Mouse (Mus musculus) intestine, embryonic 15.5 days (tissue): Measurements from ENCODE around the gene Wnt3a. TPM values are rescaled to one million over a fixed set of nuclear protein-coding genes. Genes with fewer than 3 reads are reported as not detected.
A peak's percentile ranks its signal among the peaks of the same experiment; 100 is the strongest.

Experiments used
- ATAC-seq: fragments of 200-750 bp; cut with Nextera tagmentation; 2 replicates; pipeline ENCODE4 v1.8.0; 2017; ENCODE audit warnings: moderate TSS enrichment, moderate library complexity
- H3K27ac ChIP-seq: fragments of 300-500 bp; sonication (generic); 2 replicates; pipeline ENCODE4 v1.5.1; 2015; ENCODE audit warnings: mild to moderate bottlenecking, inconsistent platforms
- H3K27me3 ChIP-seq: fragments of 300-500 bp; sonication (generic); replicated peaks from 2 replicates; pipeline ENCODE4 v1.6.1; 2015; ENCODE audit warnings: inconsistent platforms
- H3K36me3 ChIP-seq: fragments of 300-500 bp; sonication (generic); 2 replicates; pipeline ENCODE4 v1.6.1; 2015; ENCODE audit warnings: inconsistent platforms
- H3K4me1 ChIP-seq: fragments of 300-500 bp; sonication (generic); replicated peaks from 2 replicates; pipeline ENCODE4 v1.6.1; 2015; ENCODE audit warnings: inconsistent platforms
- H3K4me2 ChIP-seq: fragments of 300-500 bp; sonication (generic); replicated peaks from 2 replicates; pipeline ENCODE4 v1.6.1; 2015; ENCODE audit warnings: mild to moderate bottlenecking, inconsistent platforms
- H3K4me3 ChIP-seq: fragments of 300-500 bp; sonication (generic); replicated peaks from 2 replicates; pipeline ENCODE4 v1.5.1; 2015; ENCODE audit warnings: inconsistent platforms
- H3K9ac ChIP-seq: fragments of 300-500 bp; sonication (generic); 2 replicates; pipeline ENCODE4 v1.6.1; 2015; ENCODE audit warnings: inconsistent platforms
- H3K9me3 ChIP-seq: fragments of 300-500 bp; sonication (generic); 2 replicates; pipeline ENCODE4 v1.6.1; 2016; ENCODE audit warnings: inconsistent platforms
- WGBS: fragments of 180-500 bp; shearing (Covaris S2); methylation state at CpG from one replicate; pipeline ENCODE4 v1.1.7; 2015; 5-methylcytosine and 5-hydroxymethylcytosine counted together
- polyA plus RNA-seq: library from polyadenylated mRNA; unstranded; fragments of >200 nt; fragmentation: Nextera tagmentation; extraction: Ambion mirVana; gene quantifications from 2 replicates; pipeline ENCODE4 v1.2.1, GENCODE M21; 2015

Gene Wnt3a
- polyA plus RNA-seq, 1 experiment from 2014 or later: not detected

DNA sequence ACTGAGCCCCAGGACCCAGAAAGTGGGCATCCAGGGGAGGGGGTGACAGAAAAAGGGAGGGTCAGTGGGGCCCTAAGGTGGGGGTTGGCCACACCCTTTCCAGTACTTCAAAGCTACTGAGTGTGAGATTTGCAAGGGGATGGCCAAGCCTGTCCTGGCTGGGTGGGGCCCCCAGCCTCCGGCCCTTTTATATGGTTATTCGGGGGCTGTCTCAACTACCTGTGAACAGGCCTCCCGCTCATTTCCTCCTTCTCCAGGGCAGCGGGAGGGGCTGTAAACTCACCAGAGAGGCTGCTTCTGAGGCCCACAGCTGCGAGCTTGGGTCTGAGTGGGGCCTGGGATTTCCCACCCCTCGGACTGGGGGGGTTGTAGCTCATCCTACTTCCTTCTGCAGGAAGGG, 46.7 kb downstream of the Wnt3a start:
- Histone ChIP-seq H3K36me3 (no peaks in the 10 kb centered on the region), H3K27me3 (0 out of 2 replicates have a peak, but pooled peaks cover 3% of the 10 kb centered on the region), H3K4me2 (no peak overlapping the region), H3K4me1 (no peaks in the 10 kb centered on the region), H3K4me3 (no peak overlapping the region), H3K9ac (no peak overlapping the region), H3K9me3 (no peaks in the 10 kb centered on the region), H3K27ac (no peak overlapping the region)
- WGBS: 12% methylated on average over 6 of the region's 6 CpGs
- no peak for ATAC-seq

- no peak for ATAC-seq
- Histone ChIP-seq H3K4me1 (no peaks in the 10 kb centered on the region), H3K36me3 (no peaks in the 10 kb centered on the region)
Measured at GRCm38 (mm10) chr11:59241841-59242240, 48.7 kb downstream of the Wnt3a start.

DNA sequence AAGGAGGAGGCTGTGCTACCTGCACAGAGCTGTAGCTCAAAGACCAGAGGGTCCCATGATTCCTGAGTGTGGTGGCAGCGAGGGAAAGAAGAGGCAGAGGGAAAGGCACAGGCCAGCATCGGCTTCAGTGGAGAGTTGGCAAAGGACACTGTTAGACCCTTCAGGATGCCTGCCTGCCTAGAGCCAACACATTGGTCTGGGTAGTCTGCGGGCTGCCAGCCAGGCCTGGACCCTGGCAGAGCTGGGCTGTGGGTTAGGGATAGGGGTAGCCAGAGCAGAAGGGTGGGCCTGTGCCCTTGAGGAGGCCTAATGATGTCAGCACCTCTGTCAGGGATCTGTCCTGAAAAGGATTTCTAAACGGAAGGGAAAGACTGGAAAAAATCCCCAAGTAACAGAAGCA, 50.8 kb downstream of the Wnt3a start:
- 0 out of 2 replicates have a peak, but pooled peaks cover 3% of the 10 kb centered on the region for H3K27me3 ChIP-seq
- no peaks in the 10 kb centered on the region for H3K36me3 ChIP-seq
- WGBS: 81% methylated on average over 4 of the region's 4 CpGs
- H3K9me3 ChIP-seq: no peaks in the 10 kb centered on the region
- no peak overlapping the region for H3K9ac ChIP-seq
- no peak overlapping the region for H3K27ac ChIP-seq
- H3K4me3 ChIP-seq: no peak overlapping the region
- H3K4me1 ChIP-seq: no peaks in the 10 kb centered on the region
- ATAC-seq: no peak
- H3K4me2 ChIP-seq: no peak overlapping the region

More at GRCm38 (mm10) chr11:59241841-59242240, 48.7 kb downstream of the Wnt3a start:
- Histone ChIP-seq H3K27me3 (0 out of 2 replicates have a peak, but pooled peaks cover 3% of the 10 kb centered on the region), H3K9me3 (no peaks in the 10 kb centered on the region), H3K9ac (no peak overlapping the region), H3K4me3 (no peak overlapping the region), H3K27ac (no peak overlapping the region), H3K4me2 (no peak overlapping the region)
- 19% methylated on average over 3 of the region's 3 CpGs for WGBS

DNA sequence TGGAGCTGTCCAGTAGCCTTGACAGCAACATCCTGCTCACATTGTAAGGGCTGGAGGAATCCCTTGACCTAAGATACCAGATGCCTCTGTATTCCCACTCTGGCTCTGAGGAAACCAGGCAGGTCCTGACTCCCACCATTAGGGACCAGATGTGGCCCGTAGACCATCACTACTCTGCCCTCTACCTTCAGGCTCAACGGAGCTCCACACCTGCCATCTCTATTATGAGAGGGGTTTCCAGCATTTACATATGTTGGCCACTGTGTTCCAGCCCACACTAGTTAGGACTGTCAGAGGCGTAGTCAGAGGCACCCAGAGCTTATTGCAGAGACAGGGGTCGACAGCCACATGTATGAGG, 51.1 kb downstream of the Wnt3a start:
- no peaks in the 10 kb centered on the region for H3K4me1 ChIP-seq
- ATAC-seq: no peak; the same call in 1 of the 2 replicates
- no peaks in the 10 kb centered on the region for H3K36me3 ChIP-seq
- no peak overlapping the region for H3K4me2 ChIP-seq
- no peaks in the 10 kb centered on the region for H3K9me3 ChIP-seq
- no peak overlapping the region for H3K9ac ChIP-seq
- 0 out of 2 replicates have a peak, but pooled peaks cover 3% of the 10 kb centered on the region for H3K27me3 ChIP-seq
- no peak overlapping the region for H3K4me3 ChIP-seq
- H3K27ac ChIP-seq: no peak overlapping the region
- 59% methylated on average over 4 of the region's 4 CpGs for WGBS

DNA sequence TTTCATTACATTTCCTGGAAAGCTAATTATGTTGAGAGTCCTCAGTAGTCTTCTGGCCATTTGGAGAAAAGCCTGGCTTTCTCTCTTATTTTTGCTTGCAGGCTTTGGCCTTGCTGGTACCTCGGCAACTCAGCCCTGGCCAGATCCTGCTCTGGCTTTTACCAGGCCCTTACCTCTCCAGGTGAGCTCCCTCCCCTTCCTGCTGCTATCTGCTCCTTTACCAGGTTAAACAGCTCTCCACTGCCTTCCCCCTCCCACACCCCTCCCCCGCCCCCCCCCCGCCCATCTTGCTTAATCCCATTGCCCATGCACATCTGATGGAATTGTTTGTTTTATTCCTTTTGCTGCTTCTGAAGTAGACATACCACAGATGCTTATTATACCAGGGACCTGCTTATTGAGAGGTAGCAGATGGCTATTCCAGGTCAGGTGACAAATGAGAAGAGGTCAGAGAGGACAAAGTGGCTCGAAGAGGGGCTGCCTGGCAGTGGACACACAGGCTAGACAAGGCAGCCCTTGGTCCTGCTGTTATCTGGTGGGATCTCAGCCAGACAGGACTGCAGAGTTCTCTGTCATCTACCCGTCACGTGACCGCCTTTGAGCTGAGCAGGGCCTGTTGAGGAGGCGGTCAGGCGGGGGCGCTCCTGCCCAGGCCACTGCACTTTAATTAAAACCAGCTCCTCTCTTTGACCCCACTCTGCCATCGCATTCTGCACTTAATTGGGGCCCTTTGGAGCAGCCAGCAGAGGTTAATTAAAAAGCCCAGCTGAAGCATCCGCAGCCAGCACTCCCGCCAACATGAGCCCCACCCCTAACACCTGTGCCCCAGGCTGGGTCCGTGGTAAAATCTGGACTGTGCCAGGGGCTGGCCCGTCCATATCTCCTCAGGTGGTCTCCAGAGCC, 51.8 kb downstream of the Wnt3a start:
- Histone ChIP-seq H3K4me1 (no peaks in the 10 kb centered on the region), H3K9ac (no peak overlapping the region), H3K27me3 (0 out of 2 replicates have a peak, but pooled peaks cover 3% of the 10 kb centered on the region), H3K27ac (no peak overlapping the region), H3K4me2 (no peak overlapping the region), H3K9me3 (no peaks in the 10 kb centered on the region), H3K36me3 (no peaks in the 10 kb centered on the region), H3K4me3 (no peak overlapping the region)
- WGBS: 7% methylated on average over 14 of the region's 15 CpGs
- peak; percentile 87 for ATAC-seq

DNA sequence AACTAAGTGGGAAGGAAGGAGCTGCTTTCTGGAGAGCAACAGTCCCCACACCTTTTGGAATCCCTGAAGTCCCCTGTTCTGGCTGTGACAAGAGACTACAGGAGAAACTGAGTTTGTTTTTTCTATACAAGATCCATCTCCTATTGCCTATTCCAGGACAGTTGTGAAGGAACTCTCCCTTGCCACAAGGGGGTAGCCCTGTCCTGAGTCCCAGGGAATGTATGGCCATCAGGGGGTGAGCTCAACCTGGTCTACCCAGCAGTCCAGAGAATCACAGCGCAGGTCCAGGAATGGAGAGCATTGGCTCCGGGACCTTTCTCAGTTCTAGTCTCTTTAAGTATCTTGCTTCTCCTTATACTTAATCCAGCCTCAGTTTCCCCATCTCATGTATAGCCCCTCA, 57.8 kb downstream of the Wnt3a start:
- Histone ChIP-seq H3K4me2 (no peak overlapping the region), H3K4me1 (peaks cover 8% of the 10 kb centered on the region), H3K36me3 (no peaks in the 10 kb centered on the region), H3K9ac (no peak overlapping the region), H3K27ac (no peak overlapping the region), H3K27me3 (no peaks in the 10 kb centered on the region), H3K9me3 (no peaks in the 10 kb centered on the region), H3K4me3 (no peak overlapping the region)
- ATAC-seq: no peak
- 67% methylated on average over 2 of the region's 2 CpGs for WGBS

- no peak overlapping the region for H3K9ac ChIP-seq
- WGBS: 13% methylated on average over 7 of the region's 7 CpGs
Measured at GRCm38 (mm10) chr11:59230144-59230760, 60.3 kb downstream of the Wnt3a start.

DNA sequence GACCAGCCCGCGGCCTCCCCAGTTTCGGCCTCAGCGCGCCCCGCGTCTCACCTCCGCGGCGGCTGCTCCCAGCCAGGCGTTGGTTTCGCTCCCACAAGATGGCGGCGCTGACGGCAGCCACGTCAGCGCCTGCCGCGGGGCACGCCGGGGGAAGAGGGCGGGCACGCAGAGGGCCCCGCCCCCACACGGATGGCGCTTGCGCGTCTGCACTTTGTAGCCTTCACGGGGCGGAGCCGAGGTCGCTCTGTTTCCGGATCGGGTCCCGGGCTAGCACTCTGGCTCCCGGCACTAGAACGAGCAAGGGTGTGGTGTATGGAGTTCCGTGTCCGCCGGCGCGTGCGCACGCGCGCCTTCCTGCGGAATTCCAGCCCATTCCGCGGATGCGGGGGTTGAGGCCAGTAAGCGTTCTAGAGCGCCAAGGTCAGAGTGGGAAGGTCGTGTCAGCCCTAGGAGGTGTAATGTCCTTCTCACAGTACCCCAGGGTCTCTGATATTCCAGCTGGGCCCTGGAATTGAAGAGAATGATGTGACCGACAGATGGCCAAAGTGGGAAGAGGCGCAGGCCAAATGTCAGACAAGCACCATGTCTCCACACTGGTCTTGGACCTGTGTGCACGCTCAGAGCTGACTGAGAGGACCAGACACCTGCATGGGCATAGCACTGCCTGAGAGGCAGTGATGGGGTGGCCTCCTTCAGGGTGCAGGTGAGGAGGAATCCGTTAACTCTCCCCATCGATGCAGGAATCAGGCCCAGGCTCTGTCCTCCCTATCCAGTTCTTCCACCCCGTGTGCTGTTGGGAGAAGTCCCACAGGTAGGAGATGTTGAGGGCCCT, 62.2 kb downstream of the Wnt3a start, which contains the start of gene Arf1:
Gene Arf1, minus strand, starts transcription at position 149 of the 832 bp plus-strand sequence.
- Histone ChIP-seq H3K27ac (peak within 1 kb of the TSS; percentile 97), H3K27me3 (no peaks in the 10 kb centered on the region), H3K4me3 (peak within 1 kb of the TSS; percentile 100), H3K4me1 (peaks cover 36% of the 10 kb centered on the region), H3K9me3 (no peaks in the 10 kb centered on the region), H3K9ac (peak within 1 kb of the TSS; percentile 100), H3K4me2 (peak within 1 kb of the TSS; percentile 68), H3K36me3 (no peaks in the 10 kb centered on the region)
- 5% methylated on average over 59 of the region's 59 CpGs for WGBS
- ATAC-seq: peak; percentile 97

More at GRCm38 (mm10) chr11:59230144-59230760, 60.3 kb downstream of the Wnt3a start:
- Histone ChIP-seq H3K4me1 (peaks cover 22% of the 10 kb centered on the region), H3K36me3 (no peaks in the 10 kb centered on the region), H3K4me3 (no peak overlapping the region), H3K27ac (no peak overlapping the region), H3K9me3 (no peaks in the 10 kb centered on the region), H3K27me3 (no peaks in the 10 kb centered on the region), H3K4me2 (peak overlapping the region; percentile 19; the same call in 1 of the 2 replicates)
- ATAC-seq: no peak

DNA sequence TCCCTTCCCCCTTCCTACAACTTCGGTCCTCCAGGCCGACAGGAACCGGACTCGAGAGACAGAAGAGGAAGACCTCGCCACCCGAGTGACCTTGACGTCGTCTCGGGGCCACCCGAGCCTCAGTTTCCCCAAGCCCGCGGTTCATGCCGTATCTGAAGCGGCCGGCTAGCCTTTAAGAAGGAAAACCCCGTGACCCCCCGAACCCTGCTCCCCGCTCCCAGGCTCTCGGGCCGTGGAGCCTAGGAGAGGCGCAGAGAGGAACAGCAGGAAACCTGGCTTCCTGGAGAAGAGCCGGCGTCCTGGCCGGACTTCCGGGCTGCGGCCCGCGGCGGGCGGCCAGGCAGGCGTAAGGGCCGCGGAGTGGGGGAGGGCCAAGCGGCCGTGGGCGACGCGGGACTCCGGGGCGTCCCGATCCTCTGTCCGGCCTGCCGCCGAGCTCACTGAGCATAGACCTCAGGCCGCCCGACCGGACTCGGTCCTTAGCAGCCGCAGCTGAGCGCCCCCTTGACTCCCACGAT, 62.9 kb downstream of the Wnt3a start:
- ATAC-seq: peak; percentile 85
- H3K4me1 ChIP-seq: peaks cover 42% of the 10 kb centered on the region
- no peaks in the 10 kb centered on the region for H3K9me3 ChIP-seq
- H3K9ac ChIP-seq: peak overlapping the region; percentile 100
- no peaks in the 10 kb centered on the region for H3K36me3 ChIP-seq
- WGBS: under 1% methylated on average over 51 of the region's 51 CpGs
- H3K27ac ChIP-seq: peak overlapping the region; percentile 97
- H3K27me3 ChIP-seq: no peaks in the 10 kb centered on the region
- H3K4me3 ChIP-seq: peak overlapping the region; percentile 100
- H3K4me2 ChIP-seq: peak overlapping the region; percentile 68

DNA sequence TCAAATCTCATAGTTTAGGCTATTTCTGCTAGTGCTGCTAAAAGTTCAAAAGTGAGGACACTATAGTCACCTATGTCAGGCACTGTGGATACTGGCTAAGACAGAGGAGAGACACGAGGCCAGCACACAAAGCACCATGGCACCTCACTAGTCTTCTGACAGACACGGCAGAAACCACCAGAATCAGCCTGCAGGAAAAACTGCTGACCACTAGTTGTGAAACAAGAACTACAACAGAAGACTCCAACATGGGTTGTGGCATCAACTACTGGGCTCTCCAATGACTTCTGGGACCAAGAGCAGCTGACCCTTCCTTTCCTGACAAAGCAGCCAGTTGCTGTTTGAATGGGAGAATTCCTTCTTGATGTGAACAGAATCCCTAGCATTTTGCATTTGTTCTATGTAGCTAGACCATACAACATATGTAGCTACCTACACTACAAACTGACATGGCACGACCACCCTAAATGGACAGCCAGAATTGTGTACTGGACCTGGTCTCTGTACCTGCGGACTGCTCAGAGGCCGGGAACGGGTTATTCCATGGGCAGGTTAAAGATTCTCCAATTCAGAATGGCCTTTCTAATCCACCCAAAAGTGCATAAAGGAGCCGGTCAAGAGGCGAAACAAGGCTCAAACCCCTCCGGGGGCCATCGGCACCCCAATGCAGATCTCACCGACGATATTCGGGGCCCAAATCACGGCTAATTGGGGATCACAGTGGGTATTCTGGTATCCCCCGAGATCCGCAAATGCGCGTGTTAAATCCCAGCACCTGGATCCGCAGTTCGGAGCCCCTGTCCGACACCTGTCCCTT, 63.6 kb downstream of the Wnt3a start:
- no peak for ATAC-seq
- Histone ChIP-seq H3K27ac (peak overlapping the region; percentile 97), H3K4me2 (peak overlapping the region; percentile 68)

DNA sequence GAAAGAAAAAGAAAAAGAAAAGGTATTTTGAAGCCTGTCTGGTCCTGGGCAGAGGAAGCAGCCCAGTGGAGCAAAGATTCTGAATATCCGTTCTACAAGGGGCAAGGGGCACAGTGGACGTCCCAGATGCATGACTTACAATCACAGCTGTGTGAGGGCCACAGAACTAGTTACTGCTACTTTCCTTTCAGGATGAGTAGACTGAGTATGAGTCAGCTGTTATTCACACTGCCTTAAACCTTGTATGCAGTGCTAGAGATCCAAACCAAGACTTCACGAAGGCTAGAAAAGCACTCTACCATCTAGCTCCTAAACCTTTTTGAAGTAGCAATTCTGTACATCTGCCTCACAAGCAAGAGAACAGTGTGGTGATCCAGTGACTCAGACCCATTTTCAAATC, 64.3 kb downstream of the Wnt3a start:
- peak overlapping the region; percentile 100 for H3K4me3 ChIP-seq
- H3K27me3 ChIP-seq: no peaks in the 10 kb centered on the region
- H3K27ac ChIP-seq: no peak overlapping the region
- ATAC-seq: no peak
- WGBS: 39% methylated on average over 3 of the region's 3 CpGs
- no peaks in the 10 kb centered on the region for H3K36me3 ChIP-seq
- H3K4me1 ChIP-seq: peaks cover 51% of the 10 kb centered on the region
- H3K9me3 ChIP-seq: no peaks in the 10 kb centered on the region
- peak overlapping the region; percentile 68 for H3K4me2 ChIP-seq
- H3K9ac ChIP-seq: peak overlapping the region; percentile 100; the same call in 1 of the 2 replicates

More for the DNA sequence above, 63.6 kb downstream of the Wnt3a start:
- peak overlapping the region; percentile 100 for H3K9ac ChIP-seq
- 3% methylated on average over 21 of the region's 21 CpGs for WGBS
- no peaks in the 10 kb centered on the region for H3K27me3 ChIP-seq
- no peaks in the 10 kb centered on the region for H3K36me3 ChIP-seq
- H3K4me3 ChIP-seq: peak overlapping the region; percentile 100
- peaks cover 45% of the 10 kb centered on the region for H3K4me1 ChIP-seq
- H3K9me3 ChIP-seq: no peaks in the 10 kb centered on the region
